Mouse (Mus musculus) gastrocnemius, postnatal 10 days (tissue): ENCODE measurements around the gene Vps52. TPM values are rescaled to one million over a fixed set of nuclear protein-coding genes. Genes with fewer than 3 reads are reported as not detected.

Experiments
- DNase-seq: peaks from one replicate; pipeline ENCODE4 v3.0.0; 2021; ENCODE audit warnings: mixed read lengths
- total RNA-seq, 2 experiments: library from RNA; stranded (reverse); gene quantifications; 2 replicates each; pipeline ENCODE4 v1.2.3; 2021

The Vps52 gene
- total RNA-seq, 2 experiments from 2014 or later = 30.3 to 33.2 TPM

- DNase-seq = no peak
Measured at GRCm38 (mm10) chr17:34006570-34006969, 51.0 kb downstream of the Vps52 start.

GRCm38 (mm10) chr17:34010156-34010555 is 54.5 kb downstream of the Vps52 start:
- no peak for DNase-seq

GRCm38 (mm10) chr17:34013436-34013835 is 57.8 kb downstream of the Vps52 start:
- no peak for DNase-seq

Other genes with a start within 250 kb of the Vps52 start
- gene March2, start 237.1 kb upstream of the Vps52 start, total RNA-seq = 10 to 100 TPM; 73.2 to 77.9 TPM
- 100 to 1,000 TPM; 166 to 186 TPM for gene Rab11b, start 195.3 kb upstream of the Vps52 start, total RNA-seq
- 10 to 100 TPM; 22.7 to 36.0 TPM for gene Angptl4, start 174.0 kb upstream of the Vps52 start, total RNA-seq
- 10 to 100 TPM; 27.6 to 33.3 TPM for gene Kank3, start 145.3 kb upstream of the Vps52 start, total RNA-seq
- 1,000 to 10,000 TPM; 1,176 to 1,238 TPM for gene Rps28, start 131.2 kb upstream of the Vps52 start, total RNA-seq
- gene Ndufa7, start 131.2 kb upstream of the Vps52 start, total RNA-seq = 100 to 1,000 TPM; 322 to 360 TPM
- 10 to 100 TPM; 15.0 to 16.5 TPM for gene Cd320, start 112.7 kb upstream of the Vps52 start, total RNA-seq
- not detected for gene Gm7029, start 82.0 kb upstream of the Vps52 start, total RNA-seq
- gene Kifc1, start 65.2 kb upstream of the Vps52 start, total RNA-seq = 10 to 100 TPM in 1 of 2 experiments, 1 to 10 TPM in 1; 8.0 to 10.6 TPM
- not detected for gene Platr17, start 50.7 kb upstream of the Vps52 start, total RNA-seq
- gene Daxx, start 46.4 kb upstream of the Vps52 start, total RNA-seq = 10 to 100 TPM; 12.1 to 13.5 TPM
- gene Tapbp, start 39.9 kb upstream of the Vps52 start, total RNA-seq = 10 to 100 TPM; 40.7 to 41.3 TPM
- 10 to 100 TPM; 18.9 to 21.9 TPM for gene Zbtb22, start 39.9 kb upstream of the Vps52 start, total RNA-seq
- gene Rgl2, start 26.3 kb upstream of the Vps52 start, total RNA-seq = 10 to 100 TPM; 29.3 to 40.2 TPM
- gene Pfdn6, start 15.5 kb upstream of the Vps52 start, total RNA-seq = 10 to 100 TPM; 65.3 to 67.0 TPM
- gene Wdr46, start 15.2 kb upstream of the Vps52 start, total RNA-seq = 10 to 100 TPM; 15.7 TPM
- 1 to 10 TPM; 2.3 to 2.6 TPM for gene B3galt4, start 4.3 kb upstream of the Vps52 start, total RNA-seq
- gene Rps18, start 189 bp downstream of the Vps52 start, total RNA-seq = 100 to 1,000 TPM; 649 to 675 TPM
- gene H2-K1, start 44.5 kb downstream of the Vps52 start, total RNA-seq = 10 to 100 TPM; 38.9 to 46.7 TPM
- 10 to 100 TPM; 13.4 to 18.0 TPM for gene Ring1, start 68.9 kb downstream of the Vps52 start, total RNA-seq
- gene H2-Ke6, start 72.2 kb downstream of the Vps52 start, total RNA-seq = 10 to 100 TPM; 50.5 to 63.2 TPM
- gene Slc39a7, start 75.9 kb downstream of the Vps52 start, total RNA-seq = 10 to 100 TPM; 64.1 to 75.4 TPM
- gene Rxrb, start 76.0 kb downstream of the Vps52 start, total RNA-seq = 10 to 100 TPM; 40.7 to 43.1 TPM
- 100 to 1,000 TPM in 1 of 2 experiments, 10 to 100 TPM in 1; 72.0 to 106 TPM for gene Col11a2, start 83.6 kb downstream of the Vps52 start, total RNA-seq
- not detected for gene H2-Oa, start 136.5 kb downstream of the Vps52 start, total RNA-seq
- gene H2-DMa, start 163.7 kb downstream of the Vps52 start, total RNA-seq = 1 to 10 TPM; 4.6 to 6.1 TPM
- 100 to 1,000 TPM in 1 of 2 experiments, 10 to 100 TPM in 1; 91.9 to 114 TPM for gene Brd2, start 166.8 kb downstream of the Vps52 start, total RNA-seq
- under 1 TPM; 0.25 to 0.61 TPM for gene H2-DMb2, start 187.5 kb downstream of the Vps52 start, total RNA-seq
- gene H2-DMb1, start 197.3 kb downstream of the Vps52 start, total RNA-seq = 1 to 10 TPM; 1.4 to 1.8 TPM
- gene Tap1, start 231.7 kb downstream of the Vps52 start, total RNA-seq = 1 to 10 TPM; 2.6 to 3.8 TPM
- 1 to 10 TPM; 1.6 to 1.7 TPM for gene Psmb9, start 232.0 kb downstream of the Vps52 start, total RNA-seq
- gene Psmb8, start 241.9 kb downstream of the Vps52 start, total RNA-seq = 1 to 10 TPM; 4.5 to 5.1 TPM
- gene Tap2, start 247.7 kb downstream of the Vps52 start, total RNA-seq = 1 to 10 TPM; 6.5 to 7.0 TPM